Mouse (Mus musculus): Measurements from ENCODE around the gene Fbf1. TPM values are rescaled to one million over a fixed set of nuclear protein-coding genes. Genes with fewer than 3 reads are reported as not detected.

Gene Fbf1
- total RNA-seq, 1 experiment from 2014 or later, result 31.0 TPM

GRCm38 (mm10) chr11:116178411-116179121 is 10.6 kb upstream of the Fbf1 start:
- DNase-seq, result peak; percentile 45

- DNase-seq, result peak; percentile 55
Observed at GRCm38 (mm10) chr11:116176010-116176409, 8.0 kb upstream of the Fbf1 start.

GRCm38 (mm10) chr11:116174775-116175448 is 6.9 kb upstream of the Fbf1 start:
- DNase-seq, result peak; percentile 82

- no peak for DNase-seq
Observed at GRCm38 (mm10) chr11:116171959-116172358, 4.0 kb upstream of the Fbf1 start.

DNA sequence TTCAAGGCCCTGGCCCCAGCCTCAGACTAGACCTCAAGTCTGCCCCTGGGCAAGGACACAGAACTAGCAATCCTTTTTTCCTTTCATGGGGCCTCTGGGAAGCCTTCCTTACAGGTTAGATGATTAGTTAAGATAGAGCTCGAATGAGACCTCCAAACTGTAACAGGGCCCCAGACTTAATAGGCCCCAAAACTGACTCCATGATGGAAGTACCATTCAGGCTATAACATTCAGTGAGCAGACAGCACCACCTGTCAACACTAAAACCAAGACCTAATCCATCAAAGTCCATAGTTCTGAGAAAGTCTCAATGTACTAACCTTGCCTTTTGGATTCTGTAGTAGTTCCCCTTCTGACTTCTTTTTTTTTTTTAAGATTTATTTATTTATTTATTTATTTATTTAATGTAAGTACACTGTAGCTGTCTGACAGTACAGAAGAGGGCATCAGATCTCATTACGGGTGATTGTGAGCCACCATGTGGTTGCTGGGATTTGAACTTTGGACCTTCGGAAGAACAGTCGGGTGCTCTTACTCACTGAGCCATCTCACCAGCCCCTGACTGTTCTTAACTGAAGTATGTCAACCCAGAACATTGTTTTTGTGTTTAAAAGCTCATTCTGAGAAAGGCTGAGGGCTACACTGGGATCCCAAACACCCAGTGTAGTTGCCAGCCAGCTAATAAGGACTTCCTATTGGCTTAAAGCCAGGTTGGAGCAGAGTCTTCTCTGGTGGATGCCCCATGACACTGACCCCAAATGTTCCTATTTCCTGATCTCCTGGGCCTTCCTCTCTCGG is 2.2 kb upstream of the Fbf1 start:
- no peak for DNase-seq

GRCm38 (mm10) chr11:116169214-116169613 is 1.2 kb upstream of the Fbf1 start:
- DNase-seq, result no peak

DNA sequence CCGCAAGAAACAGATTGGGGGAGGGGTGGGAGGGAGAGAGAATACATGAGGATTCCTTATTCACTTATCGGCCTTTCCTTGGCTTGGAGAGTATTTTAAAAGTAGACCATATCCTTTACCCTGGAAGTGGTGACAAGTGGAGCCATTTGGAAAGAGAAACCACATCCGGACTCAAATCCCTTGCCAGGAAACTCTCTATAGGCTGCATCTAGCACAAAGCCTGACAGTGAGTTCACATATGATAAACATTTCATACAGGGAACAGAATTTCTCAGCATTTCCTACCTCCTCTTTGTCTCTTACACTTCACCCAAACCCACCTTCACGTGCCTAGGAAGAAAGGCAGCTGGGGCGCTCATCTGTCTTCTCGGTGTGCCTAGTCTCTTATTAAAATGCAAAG is 734 bp downstream of the Fbf1 start:
- DNase-seq, result no peak

- no peak for DNase-seq
Observed at GRCm38 (mm10) chr11:116163002-116163401, 5.0 kb downstream of the Fbf1 start.

DNA sequence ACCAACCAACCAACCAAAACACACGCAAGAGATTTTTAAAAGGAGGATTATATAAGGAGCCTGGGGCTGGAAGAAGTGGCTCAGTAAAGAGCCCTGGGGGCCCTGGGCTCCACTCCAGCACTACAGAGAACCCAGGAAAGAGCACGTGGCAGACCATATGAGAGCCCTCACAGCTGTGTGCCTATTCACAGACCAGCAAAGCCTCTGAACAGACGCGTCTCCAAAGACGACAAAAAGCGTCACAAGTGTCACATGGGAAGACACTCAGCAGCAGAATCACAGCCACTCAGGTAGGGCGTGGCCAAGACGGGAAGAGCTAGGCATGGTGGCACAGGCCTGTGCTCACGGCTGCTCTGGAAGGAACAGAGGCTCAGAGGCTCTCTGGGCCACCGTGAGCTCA is 5.8 kb downstream of the Fbf1 start:
- DNase-seq, result no peak

- DNase-seq, result no peak
Observed at GRCm38 (mm10) chr11:116161312-116161711, 6.7 kb downstream of the Fbf1 start.

GRCm38 (mm10) chr11:116150960-116151359 is 17.0 kb downstream of the Fbf1 start:
- DNase-seq, result no peak

DNA sequence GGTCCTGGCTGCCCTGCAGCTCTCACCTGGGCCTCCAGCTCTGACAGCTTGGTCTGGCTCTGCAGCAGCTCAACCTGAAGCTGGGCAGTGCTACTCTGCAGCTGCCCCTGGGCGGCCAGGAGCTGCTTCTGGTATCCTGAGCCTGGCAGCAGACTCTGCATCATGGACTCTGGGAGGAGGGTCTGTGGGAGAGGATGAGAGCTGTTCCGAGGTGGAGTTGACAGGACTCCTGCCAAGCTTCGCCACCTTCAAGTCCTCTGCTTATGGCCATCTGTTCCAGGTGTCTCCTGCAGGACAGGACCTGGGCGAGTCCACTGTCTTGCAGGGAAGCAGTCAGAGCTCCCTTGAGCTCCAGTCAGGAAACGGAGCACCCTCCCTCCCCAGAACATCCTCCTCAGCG is 18.6 kb downstream of the Fbf1 start:
- no peak for DNase-seq

- DNase-seq, result no peak
Observed at GRCm38 (mm10) chr11:116148761-116149221, 19.2 kb downstream of the Fbf1 start.

- DNase-seq, result peak; percentile 45
Observed at GRCm38 (mm10) chr11:116146294-116146985, 21.5 kb downstream of the Fbf1 start.

GRCm38 (mm10) chr11:116145481-116146293 is 22.3 kb downstream of the Fbf1 start:
- no peak for DNase-seq

GRCm38 (mm10) chr11:116143468-116143867 is 24.5 kb downstream of the Fbf1 start:
- no peak for DNase-seq

GRCm38 (mm10) chr11:116142211-116142991 is 25.6 kb downstream of the Fbf1 start:
- peak; percentile 66 for DNase-seq

- DNase-seq, result peak; percentile 92
Observed at GRCm38 (mm10) chr11:116138468-116139138, 29.4 kb downstream of the Fbf1 start, which contains the start of gene Mrpl38. Gene Mrpl38, minus strand, starts transcription at chr11:116138868.

DNA sequence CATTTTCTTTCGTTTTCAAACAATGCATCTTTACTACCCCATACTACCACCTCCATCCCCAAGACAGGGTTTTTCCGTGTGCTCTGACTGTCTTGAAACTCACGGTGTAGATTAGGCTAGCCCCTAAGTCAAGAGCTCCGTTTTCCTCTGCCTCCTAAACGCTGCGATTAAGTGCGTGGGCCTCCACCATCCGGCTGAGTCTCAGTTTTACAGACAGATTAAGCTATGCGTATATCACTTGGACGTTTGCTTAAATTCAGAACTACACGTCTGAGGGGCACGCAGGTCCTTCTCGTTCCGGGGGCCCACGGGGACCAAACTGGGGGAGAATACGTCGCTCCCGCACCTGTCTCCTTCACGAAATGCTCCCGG is 29.9 kb downstream of the Fbf1 start:
- DNase-seq, result no peak

DNA sequence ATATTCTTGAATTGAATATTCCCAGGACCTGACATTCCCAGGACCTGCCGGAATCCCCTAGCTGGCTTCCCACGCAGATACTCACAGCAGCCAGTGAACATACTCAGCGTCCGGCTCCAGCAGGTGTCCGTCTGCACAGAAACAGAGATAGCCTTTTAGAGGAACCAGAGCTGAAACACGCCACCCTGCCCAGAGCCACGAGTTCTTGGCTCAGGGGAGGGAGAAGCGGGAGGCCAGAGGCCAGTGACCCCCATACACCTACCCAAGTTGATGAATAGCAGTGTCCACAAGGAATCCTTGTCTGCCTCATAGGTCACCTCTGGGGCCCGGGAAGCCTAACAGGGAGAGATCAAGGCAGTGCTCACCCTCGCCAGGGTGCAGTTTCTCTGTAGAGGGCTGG is 33.8 kb downstream of the Fbf1 start:
- DNase-seq, result no peak

Data from adrenal gland, postnatal 14 days (tissue).